Mouse (Mus musculus): Measurements from ENCODE around the gene Cldn6. TPM values are rescaled to one million over a fixed set of nuclear protein-coding genes. Genes with fewer than 3 reads are reported as not detected.

Cldn6 gene
- polyA plus RNA-seq, 1 experiment from 2014 or later, result 3.6 TPM

GRCm38 (mm10) chr17:23660876-23661200 lies 18.2 kb upstream of the Cldn6 start:
- no peak for ATAC-seq (ENCODE audit: low FRiP score, low read depth)
- H3K4me3 ChIP-seq, result no peak overlapping the region
- H3K9ac ChIP-seq, result no peak overlapping the region
- 3% methylated on average over 14 of the region's 14 CpGs for WGBS
- H3K4me1 ChIP-seq, result no peaks in the 10 kb centered on the region
- H3K9me3 ChIP-seq, result no peaks in the 10 kb centered on the region
- H3K27me3 ChIP-seq (replicated peaks), result peaks cover 41% of the 10 kb centered on the region
- H3K36me3 ChIP-seq, result no peaks in the 10 kb centered on the region
- H3K4me2 ChIP-seq (replicated peaks), result no peak overlapping the region
- no peak overlapping the region for H3K27ac ChIP-seq

GRCm38 (mm10) chr17:23661526-23661925 lies 17.5 kb upstream of the Cldn6 start:
- H3K4me1 ChIP-seq, result no peaks in the 10 kb centered on the region
- no peak overlapping the region for H3K4me2 ChIP-seq (replicated peaks)
- WGBS, result 2% methylated on average over 9 of the region's 9 CpGs
- H3K9ac ChIP-seq, result no peak overlapping the region
- H3K9me3 ChIP-seq, result no peaks in the 10 kb centered on the region
- H3K27me3 ChIP-seq (replicated peaks), result peaks cover 38% of the 10 kb centered on the region
- no peak for ATAC-seq (ENCODE audit: low FRiP score, low read depth)
- peaks cover 3% of the 10 kb centered on the region; the same call in 1 of the 2 replicates for H3K36me3 ChIP-seq
- no peak overlapping the region for H3K27ac ChIP-seq
- H3K4me3 ChIP-seq, result no peak overlapping the region

GRCm38 (mm10) chr17:23664556-23665021 lies 14.5 kb upstream of the Cldn6 start:
- Histone ChIP-seq H3K9ac (no peak overlapping the region), H3K27ac (no peak overlapping the region), H3K9me3 (no peaks in the 10 kb centered on the region), H3K4me3 (no peak overlapping the region), H3K36me3 (peaks cover 30% of the 10 kb centered on the region), H3K27me3 (replicated peaks) (peaks cover 31% of the 10 kb centered on the region), H3K4me2 (replicated peaks) (no peak overlapping the region), H3K4me1 (no peaks in the 10 kb centered on the region)
- peak; percentile 61; the same call in 1 of the 2 replicates for ATAC-seq (ENCODE audit: low FRiP score, low read depth)
- 19% methylated on average over 5 of the region's 5 CpGs for WGBS

- Histone ChIP-seq H3K4me2 (replicated peaks) (no peak overlapping the region), H3K36me3 (peaks cover 39% of the 10 kb centered on the region), H3K9ac (no peak overlapping the region), H3K27ac (no peak overlapping the region), H3K4me1 (no peaks in the 10 kb centered on the region), H3K4me3 (no peak overlapping the region), H3K27me3 (replicated peaks) (peaks cover 22% of the 10 kb centered on the region), H3K9me3 (no peaks in the 10 kb centered on the region)
- no peak for ATAC-seq (ENCODE audit: low FRiP score, low read depth)
- WGBS, result 81% methylated on average over 14 of the region's 14 CpGs
Measured at GRCm38 (mm10) chr17:23665511-23665910, 13.5 kb upstream of the Cldn6 start.

GRCm38 (mm10) chr17:23670516-23671074 lies 8.5 kb upstream of the Cldn6 start:
- H3K4me3 ChIP-seq, result no peak overlapping the region
- no peak for ATAC-seq (ENCODE audit: low FRiP score, low read depth)
- H3K27me3 ChIP-seq (replicated peaks), result peaks cover 13% of the 10 kb centered on the region
- 96% methylated on average over 7 of the region's 7 CpGs for WGBS
- peaks cover 15% of the 10 kb centered on the region for H3K4me1 ChIP-seq
- no peaks in the 10 kb centered on the region for H3K9me3 ChIP-seq
- no peak overlapping the region for H3K4me2 ChIP-seq (replicated peaks)
- no peak overlapping the region for H3K27ac ChIP-seq
- peaks cover 41% of the 10 kb centered on the region for H3K36me3 ChIP-seq
- no peak overlapping the region for H3K9ac ChIP-seq

- H3K4me2 ChIP-seq (replicated peaks), result no peak overlapping the region
- no peak for ATAC-seq (ENCODE audit: low FRiP score, low read depth)
Measured at GRCm38 (mm10) chr17:23671519-23671918, 7.5 kb upstream of the Cldn6 start.

GRCm38 (mm10) chr17:23672761-23673160 lies 6.3 kb upstream of the Cldn6 start:
- WGBS, result 71% methylated on average over 3 of the region's 3 CpGs
- ATAC-seq (ENCODE audit: low FRiP score, low read depth), result no peak
- no peak overlapping the region for H3K9ac ChIP-seq

More at GRCm38 (mm10) chr17:23671519-23671918, 7.5 kb upstream of the Cldn6 start:
- no peak overlapping the region for H3K4me3 ChIP-seq
- H3K36me3 ChIP-seq, result peaks cover 38% of the 10 kb centered on the region
- H3K27me3 ChIP-seq (replicated peaks), result peaks cover 22% of the 10 kb centered on the region
- no peak overlapping the region for H3K27ac ChIP-seq
- no peaks in the 10 kb centered on the region for H3K9me3 ChIP-seq
- 96% methylated on average over 3 of the region's 3 CpGs for WGBS
- peaks cover 24% of the 10 kb centered on the region for H3K4me1 ChIP-seq
- no peak overlapping the region for H3K9ac ChIP-seq

GRCm38 (mm10) chr17:23673424-23674073 lies 5.5 kb upstream of the Cldn6 start, which contains the start of the genes Hcfc1r1 and Thoc6:
Hcfc1r1 (plus strand) TSS chr17:23673596.
Thoc6 (minus strand) TSS chr17:23673882.
- Histone ChIP-seq H3K27ac (peak within 1 kb of the TSS; percentile 37; the same call in 1 of the 2 replicates), H3K4me3 (peak within 1 kb of the TSS; percentile 56), H3K4me2 (replicated peaks) (peak within 1 kb of the TSS; percentile 77), H3K4me1 (peaks cover 29% of the 10 kb centered on the region), H3K36me3 (peaks cover 20% of the 10 kb centered on the region), H3K9me3 (no peaks in the 10 kb centered on the region), H3K9ac (peak within 1 kb of the TSS; percentile 61), H3K27me3 (replicated peaks) (peaks cover 34% of the 10 kb centered on the region)
- ATAC-seq (ENCODE audit: low FRiP score, low read depth), result peak; percentile 93
- under 1% methylated on average over 45 of the region's 45 CpGs for WGBS

More at GRCm38 (mm10) chr17:23672761-23673160, 6.3 kb upstream of the Cldn6 start:
- Histone ChIP-seq H3K27me3 (replicated peaks) (peaks cover 26% of the 10 kb centered on the region), H3K4me3 (no peak overlapping the region), H3K4me1 (peaks cover 29% of the 10 kb centered on the region), H3K4me2 (replicated peaks) (peak overlapping the region; percentile 77), H3K27ac (no peak overlapping the region), H3K9me3 (no peaks in the 10 kb centered on the region), H3K36me3 (peaks cover 26% of the 10 kb centered on the region)

- H3K4me1 ChIP-seq, result peaks cover 33% of the 10 kb centered on the region
- ATAC-seq (ENCODE audit: low FRiP score, low read depth), result no peak
- H3K4me3 ChIP-seq, result peak overlapping the region; percentile 56
- H3K27me3 ChIP-seq (replicated peaks), result peaks cover 42% of the 10 kb centered on the region
- no peak overlapping the region for H3K27ac ChIP-seq
- peak overlapping the region; percentile 77 for H3K4me2 ChIP-seq (replicated peaks)
- peak overlapping the region; percentile 61; the same call in 1 of the 2 replicates for H3K9ac ChIP-seq
- 44% methylated on average over 9 of the region's 9 CpGs for WGBS
- peaks cover 11% of the 10 kb centered on the region for H3K36me3 ChIP-seq
- H3K9me3 ChIP-seq, result no peaks in the 10 kb centered on the region
Measured at GRCm38 (mm10) chr17:23674271-23674952, 4.6 kb upstream of the Cldn6 start.

- Histone ChIP-seq H3K4me1 (peaks cover 37% of the 10 kb centered on the region), H3K4me2 (replicated peaks) (peak overlapping the region; percentile 95; the same call in 1 of the 2 replicates)
- WGBS, result 57% methylated on average over 5 of the region's 5 CpGs
Measured at GRCm38 (mm10) chr17:23675127-23675526, 3.9 kb upstream of the Cldn6 start.

GRCm38 (mm10) chr17:23675564-23676281 lies 3.3 kb upstream of the Cldn6 start:
- ATAC-seq (ENCODE audit: low FRiP score, low read depth), result no peak
- 10% methylated on average over 15 of the region's 15 CpGs for WGBS
- Histone ChIP-seq H3K27ac (no peak overlapping the region), H3K4me1 (peaks cover 37% of the 10 kb centered on the region), H3K9ac (0 out of 2 replicates have a peak overlapping the region, but pooled peaks have one; percentile 52), H3K4me3 (peak overlapping the region; percentile 40; the same call in 1 of the 2 replicates), H3K36me3 (no peaks in the 10 kb centered on the region; the same call in 1 of the 2 replicates), H3K27me3 (replicated peaks) (peaks cover 55% of the 10 kb centered on the region), H3K4me2 (replicated peaks) (peak overlapping the region; percentile 95), H3K9me3 (no peaks in the 10 kb centered on the region)

More at GRCm38 (mm10) chr17:23675127-23675526, 3.9 kb upstream of the Cldn6 start:
- Histone ChIP-seq H3K27me3 (replicated peaks) (peaks cover 49% of the 10 kb centered on the region), H3K36me3 (peaks cover 5% of the 10 kb centered on the region), H3K9ac (no peak overlapping the region), H3K27ac (no peak overlapping the region), H3K4me3 (no peak overlapping the region), H3K9me3 (no peaks in the 10 kb centered on the region)
- no peak for ATAC-seq (ENCODE audit: low FRiP score, low read depth)
